ENCODE assay signal across 8 mouse cellular contexts in the genomic region with DNA sequence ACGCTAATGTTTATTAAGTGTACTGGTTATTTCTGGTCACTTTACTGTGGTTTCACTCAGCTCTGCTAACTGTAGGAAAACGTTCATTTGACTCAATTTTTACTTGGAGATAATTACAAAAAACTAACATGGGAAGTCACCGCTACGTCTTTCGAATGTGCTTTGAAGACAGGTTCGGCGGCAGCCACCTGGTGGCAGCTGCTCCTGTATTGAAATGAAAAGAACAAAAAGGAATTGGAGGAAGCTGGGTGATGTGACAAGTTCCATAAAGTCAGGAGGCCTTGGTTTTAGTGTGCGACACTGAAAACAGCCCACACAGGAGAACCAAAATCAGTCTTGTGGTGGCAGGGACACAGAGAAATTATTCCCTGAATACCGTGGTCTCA. TPM values are rescaled to one million over a fixed set of nuclear protein-coding genes. Genes with fewer than 3 reads are reported as not detected.
DNase-seq lines count a peak whose midpoint lies in the region; ATAC-seq and TF ChIP-seq lines count a peak whose summit lies in the region.

No protein-coding gene starts in this region.

- ATAC-seq in cerebellum, adult (ENCODE audit: insufficient number of reproducible peaks, low FRiP score, low TSS enrichment) = peak; percentile 74
- peak; percentile 43; the same call in 1 of the 2 replicates for ATAC-seq in heart, postnatal 0 days (ENCODE audit: insufficient read depth, low read depth)
- peak; percentile 51 for ATAC-seq in liver, embryonic 14.5 days (ENCODE audit: insufficient read depth)

- no peaks in the 10 kb centered on the region for H3K27me3 ChIP-seq in heart, postnatal 0 days (ENCODE audit: control insufficient read depth, insufficient read depth, low read length)
- H3K27me3 ChIP-seq in liver, embryonic 14.5 days (ENCODE audit: control insufficient read depth, insufficient read depth, low read length) = no peaks in the 10 kb centered on the region

- 0 out of 2 replicates have a peak, but pooled peaks cover 8% of the 10 kb centered on the region for H3K36me3 ChIP-seq in heart, postnatal 0 days (replicated peaks; ENCODE audit: control insufficient read depth, insufficient read depth, low read length)
- H3K36me3 ChIP-seq in liver, embryonic 14.5 days (replicated peaks; ENCODE audit: control insufficient read depth, insufficient read depth, low read depth) = no peaks in the 10 kb centered on the region; the same call in 1 of the 2 replicates

- H3K4me1 ChIP-seq in heart, postnatal 0 days (ENCODE audit: control insufficient read depth, insufficient read depth) = peaks cover 10% of the 10 kb centered on the region
- peaks cover 5 to 7% of the 10 kb centered on the region in 2 experiments for H3K4me1 ChIP-seq in liver, embryonic 14.5 days (replicated peaks; ENCODE audit: control insufficient read depth in 2 of 2, insufficient read depth in 2 of 2, low read length in 1 of 2)

- peak overlapping the region; percentile 68 for H3K4me3 ChIP-seq in heart, postnatal 0 days (ENCODE audit: low read depth, low read length)
- peak overlapping the region; percentile 42 to 84 for H3K4me3 ChIP-seq in liver, embryonic 14.5 days (ENCODE audit: insufficient read depth in 1 of 2, low read depth in 2 of 2, low read length in 2 of 2)

- DNase-seq in cerebellum, adult 9-10 months = no peak
- DNase-seq in ovary, adult 18-20 months (ENCODE audit: low spot score) = peak; percentile 9
- no peak for DNase-seq in ovary, postnatal 14 days (ENCODE audit: low spot score)
- DNase-seq in heart, postnatal 0 days (ENCODE audit: low spot score) = no peak
- DNase-seq in liver, embryonic 14.5 days (ENCODE audit: low read depth in 3 of 3, low spot score in 3 of 3) = no peak
- peak; percentile 18 to 59 for DNase-seq in spleen, postnatal 10 days (ENCODE audit: low spot score in 2 of 2)
- DNase-seq in adrenal gland, adult (ENCODE audit: inconsistent age in 2 of 2, low spot score in 1 of 2) = no peak

- peak overlapping the region; percentile 77 for H3K4me2 ChIP-seq in heart, postnatal 0 days (ENCODE audit: low read depth, low read length)
- peak overlapping the region; percentile 74 for H3K4me2 ChIP-seq in liver, embryonic 14.5 days (ENCODE audit: low read depth)

- TF ChIP-seq CTCF in heart, postnatal 0 days (IDR thresholded peaks at IDR 0.05; ENCODE audit: low read depth) = no peak
- no peak; the same call in 1 of the 2 replicates for TF ChIP-seq CTCF in liver, embryonic 14.5 days (IDR thresholded peaks at IDR 0.05; ENCODE audit: low read depth)

- H3K27ac ChIP-seq in heart, postnatal 0 days (ENCODE audit: low read depth) = peak overlapping the region; percentile 12; the same call in 1 of the 2 replicates
- no peak overlapping the region; the same call in 1 of the 2 replicates for H3K27ac ChIP-seq in liver, embryonic 14.5 days

- no peak for TF ChIP-seq EP300 in heart, postnatal 0 days (IDR thresholded peaks at IDR 0.05; ENCODE audit: low read depth)
- no peak for TF ChIP-seq EP300 in liver, embryonic 14.5 days (IDR thresholded peaks at IDR 0.05; ENCODE audit: low read depth)

- no peak overlapping the region for H3K9ac ChIP-seq in heart, postnatal 0 days (replicated peaks; ENCODE audit: low read depth, low read length)
- H3K9ac ChIP-seq in liver, embryonic 14.5 days (replicated peaks) = peak overlapping the region; percentile 55

- no peaks in the 10 kb centered on the region for H3K9me3 ChIP-seq in heart, postnatal 0 days (replicated peaks; ENCODE audit: control insufficient read depth, low read length)
- H3K9me3 ChIP-seq in liver, embryonic 14.5 days (ENCODE audit: control insufficient read depth, low read length) = no peaks in the 10 kb centered on the region

- WGBS in heart, postnatal 0 days = 4% methylated on average over 9 of the region's 9 CpGs
- 6% methylated on average over 9 of the region's 9 CpGs for WGBS in liver, embryonic 14.5 days (ENCODE audit: insufficient replicate concordance)

RNA-seq across cellular contexts. Expression of gene Gm28557, which starts 0.4 kb away (rescaled TPM):
- total RNA-seq in heart, postnatal 0 days (2014; rRNA removed; ENCODE audit: low replicate concordance) = 1.3 TPM in 1 of 2 replicates, not detected in the other
- 0.60 and 0.89 TPM in 2 replicates for polyA plus RNA-seq in heart, postnatal 0 days (2015; fragmentation: Nextera tagmentation; extraction: Ambion mirVana)
- polyA plus RNA-seq in liver, embryonic 14.5 days (2012; rRNA removed) = 1.8 and 3.1 TPM in 2 replicates
- polyA plus RNA-seq in liver, embryonic 14.5 days (2014; fragmentation: Nextera tagmentation; extraction: Ambion mirVana) = 1.3 TPM in 2 replicates

RNA-seq across cellular contexts. Expression of gene Rslcan18, which starts 7.2 kb away (rescaled TPM):
- total RNA-seq in heart, postnatal 0 days (2014; rRNA removed; ENCODE audit: low replicate concordance) = 0.15 TPM in 1 of 2 replicates, not detected in the other
- polyA plus RNA-seq in heart, postnatal 0 days (2015; fragmentation: Nextera tagmentation; extraction: Ambion mirVana) = 0.16 and 0.22 TPM in 2 replicates
- polyA plus RNA-seq in liver, embryonic 14.5 days (2012; rRNA removed) = 0.13 and 0.20 TPM in 2 replicates
- polyA plus RNA-seq in liver, embryonic 14.5 days (2014; fragmentation: Nextera tagmentation; extraction: Ambion mirVana) = 0.11 and 0.15 TPM in 2 replicates

RNA-seq across cellular contexts. Expression of gene Zfp708, which starts 11.0 kb away (rescaled TPM):
- total RNA-seq in heart, postnatal 0 days (2014; rRNA removed; ENCODE audit: low replicate concordance) = 2.8 TPM in 1 of 2 replicates, not detected in the other
- polyA plus RNA-seq in heart, postnatal 0 days (2015; fragmentation: Nextera tagmentation; extraction: Ambion mirVana) = 2.4 and 2.6 TPM in 2 replicates
- 0.39 and 0.63 TPM in 2 replicates for polyA plus RNA-seq in liver, embryonic 14.5 days (2012; rRNA removed)
- polyA plus RNA-seq in liver, embryonic 14.5 days (2014; fragmentation: Nextera tagmentation; extraction: Ambion mirVana) = 0.96 and 1.3 TPM in 2 replicates

RNA-seq across cellular contexts. Expression of gene Zfp759, which starts 12.6 kb away (rescaled TPM):
- total RNA-seq in heart, postnatal 0 days (2014; rRNA removed; ENCODE audit: low replicate concordance) = 0.08 and 0.11 TPM in 2 replicates
- 1.2 TPM in 2 replicates for polyA plus RNA-seq in heart, postnatal 0 days (2015; fragmentation: Nextera tagmentation; extraction: Ambion mirVana)
- polyA plus RNA-seq in liver, embryonic 14.5 days (2012; rRNA removed) = 0.14 and 0.33 TPM in 2 replicates
- 0.38 and 0.56 TPM in 2 replicates for polyA plus RNA-seq in liver, embryonic 14.5 days (2014; fragmentation: Nextera tagmentation; extraction: Ambion mirVana)

RNA-seq across cellular contexts. Expression of gene Zfp712, which starts 47.8 kb away (rescaled TPM):
- 0.12 and 1.0 TPM in 2 replicates for total RNA-seq in heart, postnatal 0 days (2014; rRNA removed; ENCODE audit: low replicate concordance)
- 1.3 and 1.4 TPM in 2 replicates for polyA plus RNA-seq in heart, postnatal 0 days (2015; fragmentation: Nextera tagmentation; extraction: Ambion mirVana)
- 0.22 and 0.28 TPM in 2 replicates for polyA plus RNA-seq in liver, embryonic 14.5 days (2012; rRNA removed)
- 0.82 and 1.0 TPM in 2 replicates for polyA plus RNA-seq in liver, embryonic 14.5 days (2014; fragmentation: Nextera tagmentation; extraction: Ambion mirVana)

Comparison
In these comparisons a context has a peak if more than half of its experiments do, and no peak if none do; other contexts are left out.
1. DNase-seq: peak in ovary, adult 18-20 months (single experiment) and spleen, postnatal 10 days (2 of 2); none in cerebellum, adult 9-10 months (single experiment), ovary, postnatal 14 days (single experiment), heart, postnatal 0 days (single experiment), liver, embryonic 14.5 days (0 of 3) and adrenal gland, adult (0 of 2).
2. Peak in every context shown above with its lines, with median percentiles within 50 percentile points of each other: ATAC-seq.